Mouse (Mus musculus): ENCODE data around the gene Abca8b. TPM values are rescaled to one million over a fixed set of nuclear protein-coding genes. Genes with fewer than 3 reads are reported as not detected.
"Not testable (repeated sequence)": the region's sequence is repeated elsewhere in the genome, so short reads cannot be mapped to it uniquely, and the experiment has no call there.

Gene Abca8b
- polyA plus RNA-seq, 1 experiment from 2014 or later: 0.32 TPM

- H3K9ac ChIP-seq (ENCODE audit: low read length); H3K27ac ChIP-seq (ENCODE audit: low read depth, low read length); DNase-seq (ENCODE audit: low spot score); H3K4me3 ChIP-seq (ENCODE audit: low read depth, low read length); H3K9me3 ChIP-seq (ENCODE audit: control insufficient read depth, low read length); ATAC-seq (ENCODE audit: insufficient read depth, low FRiP score, low TSS enrichment); H3K36me3 ChIP-seq (ENCODE audit: control insufficient read depth, insufficient read depth, low read length); H3K27me3 ChIP-seq (ENCODE audit: control insufficient read depth, insufficient read depth, low read length); H3K4me1 ChIP-seq (ENCODE audit: control insufficient read depth, insufficient read depth, low read length); H3K4me2 ChIP-seq (ENCODE audit: low read depth): not testable (repeated sequence)
- WGBS: 40% methylated on average over 11 of the region's 11 CpGs
These were observed 8.1 kb downstream of the Abca8b start for GRCm38 (mm10) chr11:109987460-109988072.

GRCm38 (mm10) chr11:109981872-109982271, 13.8 kb downstream of the Abca8b start:
- ATAC-seq (ENCODE audit: insufficient read depth, low FRiP score, low TSS enrichment) (no peak), DNase-seq (ENCODE audit: low spot score) (no peak)
- no peak overlapping the region for H3K4me3 ChIP-seq (ENCODE audit: low read depth, low read length)
- H3K27ac ChIP-seq (ENCODE audit: low read depth, low read length): no peak overlapping the region
- WGBS: 81% methylated on average over 2 of the region's 2 CpGs
- H3K4me2 ChIP-seq (ENCODE audit: low read depth): no peak overlapping the region
- H3K9ac ChIP-seq (ENCODE audit: low read length): no peak overlapping the region
- H3K27me3 ChIP-seq (ENCODE audit: control insufficient read depth, insufficient read depth, low read length): no peaks in the 10 kb centered on the region
- no peaks in the 10 kb centered on the region for H3K4me1 ChIP-seq (ENCODE audit: control insufficient read depth, insufficient read depth, low read length)
- no peaks in the 10 kb centered on the region for H3K36me3 ChIP-seq (ENCODE audit: control insufficient read depth, insufficient read depth, low read length)
- H3K9me3 ChIP-seq (ENCODE audit: control insufficient read depth, low read length): no peaks in the 10 kb centered on the region

- no peak for ATAC-seq (ENCODE audit: insufficient read depth, low FRiP score, low TSS enrichment)
- H3K9me3 ChIP-seq (ENCODE audit: control insufficient read depth, low read length): no peaks in the 10 kb centered on the region
- H3K4me3 ChIP-seq (ENCODE audit: low read depth, low read length): no peak overlapping the region
- DNase-seq (ENCODE audit: low spot score): no peak
- H3K4me1 ChIP-seq (ENCODE audit: control insufficient read depth, insufficient read depth, low read length): no peaks in the 10 kb centered on the region
- H3K9ac ChIP-seq (ENCODE audit: low read length): no peak overlapping the region
- no peak overlapping the region for H3K27ac ChIP-seq (ENCODE audit: low read depth, low read length)
- H3K36me3 ChIP-seq (ENCODE audit: control insufficient read depth, insufficient read depth, low read length): no peaks in the 10 kb centered on the region
- 85% methylated on average over 4 of the region's 4 CpGs for WGBS
- no peak overlapping the region for H3K4me2 ChIP-seq (ENCODE audit: low read depth)
- H3K27me3 ChIP-seq (ENCODE audit: control insufficient read depth, insufficient read depth, low read length): no peaks in the 10 kb centered on the region
These were observed 25.1 kb downstream of the Abca8b start for GRCm38 (mm10) chr11:109970521-109970920.

- H3K36me3 ChIP-seq (ENCODE audit: control insufficient read depth, insufficient read depth, low read length): no peaks in the 10 kb centered on the region
- no peaks in the 10 kb centered on the region for H3K27me3 ChIP-seq (ENCODE audit: control insufficient read depth, insufficient read depth, low read length)
- H3K27ac ChIP-seq (ENCODE audit: low read depth, low read length): no peak overlapping the region
- no peaks in the 10 kb centered on the region for H3K9me3 ChIP-seq (ENCODE audit: control insufficient read depth, low read length)
- no peak overlapping the region for H3K4me3 ChIP-seq (ENCODE audit: low read depth, low read length)
- 80% methylated on average over 4 of the region's 4 CpGs for WGBS
- no peak overlapping the region for H3K9ac ChIP-seq (ENCODE audit: low read length)
- H3K4me2 ChIP-seq (ENCODE audit: low read depth): no peak overlapping the region
- ATAC-seq (ENCODE audit: insufficient read depth, low FRiP score, low TSS enrichment) (no peak), DNase-seq (ENCODE audit: low spot score) (no peak)
- no peaks in the 10 kb centered on the region for H3K4me1 ChIP-seq (ENCODE audit: control insufficient read depth, insufficient read depth, low read length)
These were observed 33.9 kb downstream of the Abca8b start for GRCm38 (mm10) chr11:109961495-109962492.

- Histone ChIP-seq H3K4me2 (ENCODE audit: low read depth) (no peak overlapping the region), H3K9me3 (ENCODE audit: control insufficient read depth, low read length) (no peaks in the 10 kb centered on the region), H3K27ac (ENCODE audit: low read depth, low read length) (no peak overlapping the region), H3K27me3 (ENCODE audit: control insufficient read depth, insufficient read depth, low read length) (no peaks in the 10 kb centered on the region), H3K4me1 (ENCODE audit: control insufficient read depth, insufficient read depth, low read length) (no peaks in the 10 kb centered on the region), H3K4me3 (ENCODE audit: low read depth, low read length) (no peak overlapping the region), H3K36me3 (ENCODE audit: control insufficient read depth, insufficient read depth, low read length) (no peaks in the 10 kb centered on the region), H3K9ac (ENCODE audit: low read length) (no peak overlapping the region)
- WGBS: 90% methylated on average over 1 of the region's 1 CpGs
- DNase-seq (ENCODE audit: low spot score) (no peak), ATAC-seq (ENCODE audit: insufficient read depth, low FRiP score, low TSS enrichment) (no peak)
These were observed 40.5 kb downstream of the Abca8b start for GRCm38 (mm10) chr11:109955185-109955584.

GRCm38 (mm10) chr11:109936915-109937314, 58.7 kb downstream of the Abca8b start:
- Histone ChIP-seq H3K27ac (ENCODE audit: low read depth, low read length) (no peak overlapping the region), H3K9me3 (ENCODE audit: control insufficient read depth, low read length) (no peaks in the 10 kb centered on the region), H3K4me3 (ENCODE audit: low read depth, low read length) (no peak overlapping the region), H3K4me2 (ENCODE audit: low read depth) (no peak overlapping the region), H3K36me3 (ENCODE audit: control insufficient read depth, insufficient read depth, low read length) (no peaks in the 10 kb centered on the region), H3K9ac (ENCODE audit: low read length) (no peak overlapping the region), H3K4me1 (ENCODE audit: control insufficient read depth, insufficient read depth, low read length) (no peaks in the 10 kb centered on the region), H3K27me3 (ENCODE audit: control insufficient read depth, insufficient read depth, low read length) (no peaks in the 10 kb centered on the region)
- WGBS: 93% methylated on average over 5 of the region's 5 CpGs
- ATAC-seq (ENCODE audit: insufficient read depth, low FRiP score, low TSS enrichment): no peak
- no peak for DNase-seq (ENCODE audit: low spot score)

GRCm38 (mm10) chr11:109933207-109933606, 62.4 kb downstream of the Abca8b start:
- H3K4me2 ChIP-seq (ENCODE audit: low read depth); DNase-seq (ENCODE audit: low spot score); H3K4me3 ChIP-seq (ENCODE audit: low read depth, low read length); ATAC-seq (ENCODE audit: insufficient read depth, low FRiP score, low TSS enrichment); H3K27me3 ChIP-seq (ENCODE audit: control insufficient read depth, insufficient read depth, low read length); H3K36me3 ChIP-seq (ENCODE audit: control insufficient read depth, insufficient read depth, low read length); H3K4me1 ChIP-seq (ENCODE audit: control insufficient read depth, insufficient read depth, low read length); H3K9me3 ChIP-seq (ENCODE audit: control insufficient read depth, low read length); H3K9ac ChIP-seq (ENCODE audit: low read length); H3K27ac ChIP-seq (ENCODE audit: low read depth, low read length): not testable (repeated sequence)
- 9% methylated on average over 4 of the region's 4 CpGs for WGBS

GRCm38 (mm10) chr11:109928489-109928888, 67.2 kb downstream of the Abca8b start:
- Histone ChIP-seq H3K4me1 (ENCODE audit: control insufficient read depth, insufficient read depth, low read length) (no peaks in the 10 kb centered on the region), H3K4me3 (ENCODE audit: low read depth, low read length) (no peak overlapping the region), H3K4me2 (ENCODE audit: low read depth) (no peak overlapping the region), H3K27me3 (ENCODE audit: control insufficient read depth, insufficient read depth, low read length) (no peaks in the 10 kb centered on the region), H3K9me3 (ENCODE audit: control insufficient read depth, low read length) (no peaks in the 10 kb centered on the region), H3K27ac (ENCODE audit: low read depth, low read length) (no peak overlapping the region), H3K36me3 (ENCODE audit: control insufficient read depth, insufficient read depth, low read length) (no peaks in the 10 kb centered on the region), H3K9ac (ENCODE audit: low read length) (no peak overlapping the region)
- 43% methylated on average over 2 of the region's 2 CpGs for WGBS
- DNase-seq (ENCODE audit: low spot score): no peak
- ATAC-seq (ENCODE audit: insufficient read depth, low FRiP score, low TSS enrichment): no peak

All from neural tube, embryonic 11.5 days (tissue).